Mouse (Mus musculus): ENCODE measurements around the gene St3gal5.
"Not testable (repeated sequence)": the region's sequence is repeated elsewhere in the genome, so short reads cannot be mapped to it uniquely, and the experiment has no call there.

St3gal5 gene

GRCm38 (mm10) chr6:72097181-72097995 is at the start of gene St3gal5:
Gene St3gal5, plus strand, starts transcription at chr6:72097592.
- in situ Hi-C loops (cut with MboI, MseI): no loop called here

- in situ Hi-C loops (cut with MboI, MseI): no loop called here
Measured at GRCm38 (mm10) chr6:72048643-72049042, 48.7 kb upstream of the St3gal5 start.

- in situ Hi-C loops (cut with MboI, MseI): no loop called here
Measured at GRCm38 (mm10) chr6:72049941-72050340, 47.5 kb upstream of the St3gal5 start.

- in situ Hi-C loops (cut with MboI, MseI): no loop called here
Measured at GRCm38 (mm10) chr6:72050827-72051226, 46.6 kb upstream of the St3gal5 start.

- in situ Hi-C loops (cut with MboI, MseI): no loop called here
Measured at GRCm38 (mm10) chr6:72051247-72051646, 46.1 kb upstream of the St3gal5 start.

GRCm38 (mm10) chr6:72051757-72052156 is 45.6 kb upstream of the St3gal5 start:
- in situ Hi-C loops (cut with MboI, MseI): no loop called here

GRCm38 (mm10) chr6:72056548-72056947 is 40.8 kb upstream of the St3gal5 start:
- in situ Hi-C loops (cut with MboI, MseI): no loop called here

GRCm38 (mm10) chr6:72058398-72058889 is 38.9 kb upstream of the St3gal5 start:
- in situ Hi-C loops (cut with MboI, MseI): no loop called here

GRCm38 (mm10) chr6:72060677-72061076 is 36.7 kb upstream of the St3gal5 start:
- in situ Hi-C loops (cut with MboI, MseI): not testable (repeated sequence)

- in situ Hi-C loops (cut with MboI, MseI): no loop called here
Measured at GRCm38 (mm10) chr6:72063718-72064117, 33.7 kb upstream of the St3gal5 start.

GRCm38 (mm10) chr6:72065988-72066387 is 31.4 kb upstream of the St3gal5 start:
- in situ Hi-C loops (cut with MboI, MseI): no loop called here

GRCm38 (mm10) chr6:72068436-72068835 is 29.0 kb upstream of the St3gal5 start:
- in situ Hi-C loops (cut with MboI, MseI): no loop called here

GRCm38 (mm10) chr6:72071281-72071870 is 26.0 kb upstream of the St3gal5 start:
- in situ Hi-C loops (cut with MboI, MseI): no loop called here

- in situ Hi-C loops (cut with MboI, MseI): no loop called here
Measured at GRCm38 (mm10) chr6:72073781-72074180, 23.6 kb upstream of the St3gal5 start.

GRCm38 (mm10) chr6:72076512-72076911 is 20.9 kb upstream of the St3gal5 start:
- in situ Hi-C loops (cut with MboI, MseI): no loop called here

GRCm38 (mm10) chr6:72078178-72078577 is 19.2 kb upstream of the St3gal5 start:
- in situ Hi-C loops (cut with MboI, MseI): no loop called here

- in situ Hi-C loops (cut with MboI, MseI): no loop called here
Measured at GRCm38 (mm10) chr6:72081318-72082024, 15.9 kb upstream of the St3gal5 start.

- in situ Hi-C loops (cut with MboI, MseI): no loop called here
Measured at GRCm38 (mm10) chr6:72087402-72087801, 10.0 kb upstream of the St3gal5 start.

GRCm38 (mm10) chr6:72089865-72090264 is 7.5 kb upstream of the St3gal5 start:
- in situ Hi-C loops (cut with MboI, MseI): no loop called here

GRCm38 (mm10) chr6:72091007-72091406 is 6.4 kb upstream of the St3gal5 start:
- in situ Hi-C loops (cut with MboI, MseI): no loop called here

- in situ Hi-C loops (cut with MboI, MseI): no loop called here
Measured at GRCm38 (mm10) chr6:72093121-72093520, 4.3 kb upstream of the St3gal5 start.

- in situ Hi-C loops (cut with MboI, MseI): no loop called here
Measured at GRCm38 (mm10) chr6:72096217-72096616, 1.2 kb upstream of the St3gal5 start.
